Mouse (Mus musculus): ENCODE data around the gene Gm28557. TPM values are rescaled to one million over a fixed set of nuclear protein-coding genes. Genes with fewer than 3 reads are reported as not detected.

The Gm28557 gene
- polyA plus RNA-seq, 1 experiment from 2014 or later = 1.2 TPM

GRCm38 (mm10) chr13:67060786-67061358 is 47.5 kb downstream of the Gm28557 start, which contains the start of gene Zfp712:
Gene Zfp712 (minus strand): TSS chr13:67061170.
- Histone ChIP-seq H3K27ac (ENCODE audit: low read depth, low read length) (peak within 1 kb of the TSS; percentile 66), H3K4me1 (ENCODE audit: control insufficient read depth, insufficient read depth, low read length) (no peaks in the 10 kb centered on the region), H3K36me3 (ENCODE audit: control insufficient read depth, insufficient read depth, low read length) (no peaks in the 10 kb centered on the region), H3K4me3 (ENCODE audit: low read depth, low read length) (peak within 1 kb of the TSS; percentile 69), H3K4me2 (ENCODE audit: low read depth, low read length) (peak within 1 kb of the TSS; percentile 83), H3K27me3 (ENCODE audit: control insufficient read depth, insufficient read depth, low read length) (no peaks in the 10 kb centered on the region), H3K9me3 (ENCODE audit: control insufficient read depth, low read length) (no peaks in the 10 kb centered on the region; the same call in 1 of the 2 replicates), H3K9ac (replicated peaks; ENCODE audit: low read depth, low read length) (peak within 1 kb of the TSS; percentile 80)
- ATAC-seq (ENCODE audit: low read depth) = peak; percentile 97
- under 1% methylated on average over 27 of the region's 27 CpGs for WGBS

GRCm38 (mm10) chr13:67060161-67060785 is 48.1 kb downstream of the Gm28557 start:
- H3K4me1 ChIP-seq (ENCODE audit: control insufficient read depth, insufficient read depth, low read length) = no peaks in the 10 kb centered on the region
- 3% methylated on average over 12 of the region's 12 CpGs for WGBS
- H3K36me3 ChIP-seq (ENCODE audit: control insufficient read depth, insufficient read depth, low read length) = no peaks in the 10 kb centered on the region
- H3K9ac ChIP-seq (replicated peaks; ENCODE audit: low read depth, low read length) = peak overlapping the region; percentile 80
- ATAC-seq (ENCODE audit: low read depth) = peak; percentile 31
- H3K9me3 ChIP-seq (ENCODE audit: control insufficient read depth, low read length) = no peaks in the 10 kb centered on the region; the same call in 1 of the 2 replicates
- H3K27me3 ChIP-seq (ENCODE audit: control insufficient read depth, insufficient read depth, low read length) = no peaks in the 10 kb centered on the region
- H3K27ac ChIP-seq (ENCODE audit: low read depth, low read length) = peak overlapping the region; percentile 66
- H3K4me2 ChIP-seq (ENCODE audit: low read depth, low read length) = peak overlapping the region; percentile 83
- peak overlapping the region; percentile 69 for H3K4me3 ChIP-seq (ENCODE audit: low read depth, low read length)

Other genes with a start within 250 kb of the Gm28557 start
- gene Gm10767, start 203.7 kb downstream of the Gm28557 start, polyA plus RNA-seq (2014; fragmentation: Nextera tagmentation; extraction: Ambion mirVana) = 3.8 and 4.5 TPM in 2 replicates
- gene Zfp712, start 47.4 kb downstream of the Gm28557 start, polyA plus RNA-seq (2014; fragmentation: Nextera tagmentation; extraction: Ambion mirVana) = 9.4 and 10.1 TPM in 2 replicates
- gene Zfp708, start 10.6 kb downstream of the Gm28557 start, polyA plus RNA-seq (2014; fragmentation: Nextera tagmentation; extraction: Ambion mirVana) = 9.9 and 10.2 TPM in 2 replicates
- gene Rslcan18, start 7.7 kb upstream of the Gm28557 start, polyA plus RNA-seq (2014; fragmentation: Nextera tagmentation; extraction: Ambion mirVana) = 0.09 and 0.19 TPM in 2 replicates
- 4.9 and 6.0 TPM in 2 replicates for gene Zfp759, start 13.1 kb upstream of the Gm28557 start, polyA plus RNA-seq (2014; fragmentation: Nextera tagmentation; extraction: Ambion mirVana)
- gene Rsl1, start 64.6 kb upstream of the Gm28557 start, polyA plus RNA-seq (2014; fragmentation: Nextera tagmentation; extraction: Ambion mirVana) = 4.5 and 5.2 TPM in 2 replicates
- gene Zfp455, start 85.9 kb upstream of the Gm28557 start, polyA plus RNA-seq (2014; fragmentation: Nextera tagmentation; extraction: Ambion mirVana) = 2.2 and 2.4 TPM in 2 replicates
- gene Zfp458, start 169.9 kb upstream of the Gm28557 start, polyA plus RNA-seq (2014; fragmentation: Nextera tagmentation; extraction: Ambion mirVana) = 7.6 and 10.4 TPM in 2 replicates
- gene Zfp457, start 197.9 kb upstream of the Gm28557 start, polyA plus RNA-seq (2014; fragmentation: Nextera tagmentation; extraction: Ambion mirVana) = 1.3 and 1.8 TPM in 2 replicates
- 1.8 and 3.0 TPM in 2 replicates for gene Zfp595, start 224.0 kb upstream of the Gm28557 start, polyA plus RNA-seq (2014; fragmentation: Nextera tagmentation; extraction: Ambion mirVana)